Mouse (Mus musculus): ENCODE measurements around the gene Calm1.

DNA sequence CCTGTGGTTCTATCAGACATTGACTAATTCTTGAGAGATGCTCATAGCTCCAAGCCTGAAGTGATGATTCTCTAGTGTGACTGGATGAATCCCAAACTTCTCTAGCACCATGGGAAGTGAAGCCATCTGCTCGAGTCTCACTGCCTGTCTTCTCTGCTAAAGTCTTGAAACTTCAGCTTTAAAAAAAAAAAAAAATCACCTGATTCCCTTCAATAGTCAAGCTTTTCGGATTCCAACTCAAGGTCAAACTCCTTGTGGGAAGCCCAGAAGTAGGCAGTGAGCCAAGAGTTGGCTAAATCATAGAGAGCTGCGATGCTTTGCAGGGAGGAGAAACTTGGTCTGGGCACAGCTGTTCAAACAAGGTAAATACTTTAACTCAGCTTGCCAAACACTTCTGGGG is 15.5 kb downstream of the Calm1 start:
- TF ChIP-seq CTCF (IDR thresholded peaks at IDR 0.05) (no peak), EP300 (IDR thresholded peaks at IDR 0.05) (0 out of 2 replicates have a peak, but pooled peaks have one; percentile 12)
